Mouse (Mus musculus) G1E (cell line): ENCODE measurements around the gene Rcor3.

Source experiments
- CTCF ChIP-seq: IDR thresholded peaks from 2 replicates; pipeline ENCODE4 v1.5.1; 2012; ENCODE audit warnings: low read depth, low read length, inconsistent platforms, mixed read lengths
- GATA1 ChIP-seq: IDR thresholded peaks from 2 replicates; pipeline ENCODE4 v1.6.1; 2012; ENCODE audit warnings: borderline replicate concordance, low read length, inconsistent platforms, mixed read lengths
- TAL1 ChIP-seq: conservative IDR thresholded peaks from 2 replicates; pipeline ENCODE4 v1.6.1; 2012; ENCODE audit warnings: low read depth, low read length, inconsistent platforms, mixed read lengths

GRCm38 (mm10) chr1:192092879-192093660, 44.8 kb downstream of the Rcor3 start:
- TF ChIP-seq CTCF: peak; percentile 59; the same call in 1 of the 2 replicates
- TF ChIP-seq TAL1: no peak
- TF ChIP-seq GATA1: no peak
